Mouse (Mus musculus): Measurements from ENCODE around the gene Arhgap35. TPM values are rescaled to one million over a fixed set of nuclear protein-coding genes. Genes with fewer than 3 reads are reported as not detected.
"Not testable (repeated sequence)": the region's sequence is repeated elsewhere in the genome, so short reads cannot be mapped to it uniquely, and the experiment has no call there.

Gene Arhgap35
- 1 to 10 TPM; 1.4 to 3.9 (median 2.5) TPM for polyA plus RNA-seq (2017; shearing (Covaris generic))

DNA sequence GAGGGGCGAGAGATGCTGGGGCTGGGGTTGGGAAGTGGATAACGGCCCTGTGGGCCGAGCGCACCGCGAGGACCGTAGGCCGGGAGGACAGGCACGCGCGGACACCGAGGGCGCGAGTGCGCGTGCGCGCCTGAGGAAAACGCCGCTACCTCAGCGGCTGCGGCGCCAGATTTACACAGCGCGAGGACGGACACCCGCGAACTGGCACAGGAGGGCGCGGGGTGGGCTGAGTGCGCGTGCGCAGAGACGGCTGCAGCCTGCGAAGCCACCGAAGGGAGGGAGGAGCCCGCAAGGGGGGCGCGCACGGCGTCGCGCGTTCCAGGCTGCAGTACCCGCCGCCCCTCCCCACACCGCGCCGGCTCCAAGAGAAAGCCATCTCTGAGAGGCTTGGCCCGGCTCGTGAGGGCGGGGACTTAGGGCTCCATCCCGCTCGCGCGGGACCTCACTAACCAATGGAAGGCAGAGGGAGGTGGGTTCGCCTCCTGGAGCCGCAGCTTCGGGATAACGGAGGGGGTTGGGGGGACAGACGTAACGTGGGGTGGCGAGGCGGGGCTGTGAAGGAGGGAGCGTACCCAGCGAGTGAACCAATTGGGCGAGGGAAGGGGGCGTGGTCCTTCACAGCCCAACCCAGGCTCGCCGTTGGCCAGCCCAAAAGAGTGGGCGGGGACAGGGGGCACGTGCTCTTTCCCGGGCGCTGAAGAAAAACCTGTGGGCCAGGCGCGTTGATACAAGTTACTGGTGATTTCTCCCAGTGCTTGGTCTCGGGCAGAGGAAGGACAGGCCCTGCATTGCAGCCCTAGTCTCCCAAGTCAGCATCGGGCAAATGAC lies at the start of gene Arhgap35:
TSS of gene Arhgap35 (minus strand) at position 106 of the 828 bp plus-strand sequence.
- ATAC-seq: peak; percentile 81

- ATAC-seq: peak; percentile 44
Observed at GRCm38 (mm10) chr7:16644260-16644659, 29.5 kb upstream of the Arhgap35 start.

DNA sequence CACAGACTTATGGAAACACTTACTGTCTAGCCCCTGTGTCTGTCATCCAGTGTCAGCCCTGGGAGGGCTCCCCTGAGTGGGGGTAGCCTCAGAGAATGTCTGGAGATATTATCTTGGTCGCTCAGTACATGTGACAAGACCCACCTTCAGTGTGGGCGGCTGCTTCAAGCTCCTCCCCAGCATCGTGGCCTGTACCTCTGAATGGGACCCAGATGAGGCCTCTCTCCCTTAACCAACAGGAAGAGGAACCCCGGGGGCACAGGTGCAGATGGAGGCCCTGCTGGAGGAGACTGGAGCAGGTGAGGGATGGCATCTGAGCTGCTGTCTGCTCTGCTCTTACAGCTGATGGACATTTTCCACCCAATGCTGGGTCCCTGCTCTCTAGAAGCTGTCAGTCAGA lies 28.3 kb upstream of the Arhgap35 start:
- ATAC-seq: peak; percentile 89

DNA sequence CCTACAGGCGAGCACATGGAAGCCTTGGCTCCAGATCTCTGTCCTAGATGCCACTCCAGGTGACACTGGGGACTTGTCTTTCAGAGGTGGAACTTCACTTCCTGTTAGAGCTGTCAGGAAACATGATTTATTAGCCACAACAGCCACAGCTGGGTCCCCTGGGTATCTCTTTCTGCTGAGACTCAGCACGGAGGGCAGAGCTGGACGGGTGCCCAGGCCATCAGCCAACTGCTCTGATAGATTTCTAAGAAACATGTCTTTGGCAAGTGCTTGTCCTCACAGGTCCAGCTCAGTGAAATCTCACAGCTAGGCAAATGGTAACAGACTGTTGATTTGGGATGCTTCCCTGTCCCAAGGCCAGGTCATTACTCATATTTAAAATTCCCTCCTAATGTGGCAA lies 24.2 kb upstream of the Arhgap35 start:
- ATAC-seq: no peak

DNA sequence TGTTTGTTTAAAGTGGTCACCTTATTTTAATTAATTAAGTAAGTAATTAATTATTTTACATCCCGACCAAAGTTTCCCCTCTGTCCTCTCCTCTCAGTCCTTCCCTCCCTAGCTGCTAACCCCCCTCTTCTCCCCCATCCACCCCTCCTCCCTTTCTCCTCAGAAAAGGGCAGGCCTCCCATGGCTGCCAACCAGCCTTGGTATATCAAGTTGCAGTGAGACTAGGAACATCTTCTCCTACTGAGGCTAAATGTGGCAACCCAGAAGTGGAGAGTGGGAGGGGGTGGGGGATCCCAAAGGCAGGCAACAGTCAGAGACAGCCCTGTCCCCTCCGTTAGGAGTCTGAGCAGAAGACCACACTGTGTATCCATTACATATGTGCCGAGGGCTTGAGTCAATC lies 20.3 kb upstream of the Arhgap35 start:
- ATAC-seq: no peak

GRCm38 (mm10) chr7:16633913-16634312 lies 19.1 kb upstream of the Arhgap35 start:
- ATAC-seq: peak; percentile 89

DNA sequence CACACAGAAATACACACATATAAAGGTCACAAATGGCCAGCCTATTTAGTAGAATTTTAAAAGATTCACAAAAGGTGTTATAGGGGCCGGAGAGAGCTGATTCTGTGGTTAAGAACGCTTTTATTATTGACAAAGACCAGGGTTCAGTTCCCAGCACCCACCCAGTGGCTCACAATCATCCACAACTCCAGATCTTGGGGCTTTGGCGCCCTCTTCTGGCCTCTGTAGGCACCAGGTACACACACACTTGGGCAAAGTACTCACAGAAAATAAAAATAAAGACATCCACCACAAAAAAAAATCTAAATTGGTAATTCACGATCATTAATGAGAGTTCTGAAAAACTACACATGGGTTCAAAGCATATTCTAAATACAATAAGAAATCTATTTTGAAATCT lies 17.1 kb upstream of the Arhgap35 start:
- no peak for ATAC-seq

- no peak for ATAC-seq
Observed at GRCm38 (mm10) chr7:16631025-16631424, 16.2 kb upstream of the Arhgap35 start.

DNA sequence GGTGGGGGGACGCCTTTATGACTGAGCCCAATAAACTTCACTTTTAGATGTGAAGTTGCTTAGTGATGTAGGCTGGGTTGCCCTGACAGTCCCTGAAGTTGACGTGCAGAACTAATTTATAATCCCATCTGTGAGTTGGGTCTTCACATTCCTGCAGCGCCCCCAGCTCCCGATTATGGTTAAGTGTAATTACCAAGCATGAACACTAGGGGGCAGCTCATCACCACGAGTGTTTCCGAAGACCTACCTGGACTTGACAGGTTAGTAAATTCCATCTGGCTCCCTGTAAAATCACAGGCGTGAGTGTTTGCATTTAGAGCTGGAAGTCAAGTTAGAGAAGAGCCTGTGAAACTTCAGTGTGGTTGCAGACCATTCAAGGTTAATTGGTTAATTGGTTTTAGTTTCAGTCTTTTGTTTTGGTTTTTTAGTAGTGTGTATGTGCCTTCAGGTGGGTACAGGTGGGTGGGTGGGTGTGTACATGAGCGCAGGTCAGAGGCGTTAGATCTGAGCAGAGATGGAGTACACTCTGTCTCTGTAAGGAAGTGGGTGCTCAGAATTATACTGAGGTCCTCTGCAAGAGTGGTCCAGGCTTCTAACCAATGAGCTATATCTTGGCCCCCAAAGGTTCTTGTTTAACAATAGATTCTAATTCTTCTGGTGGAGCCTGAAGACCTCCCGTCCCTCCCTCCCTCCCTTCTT lies 15.0 kb upstream of the Arhgap35 start:
- peak; percentile 23 for ATAC-seq

DNA sequence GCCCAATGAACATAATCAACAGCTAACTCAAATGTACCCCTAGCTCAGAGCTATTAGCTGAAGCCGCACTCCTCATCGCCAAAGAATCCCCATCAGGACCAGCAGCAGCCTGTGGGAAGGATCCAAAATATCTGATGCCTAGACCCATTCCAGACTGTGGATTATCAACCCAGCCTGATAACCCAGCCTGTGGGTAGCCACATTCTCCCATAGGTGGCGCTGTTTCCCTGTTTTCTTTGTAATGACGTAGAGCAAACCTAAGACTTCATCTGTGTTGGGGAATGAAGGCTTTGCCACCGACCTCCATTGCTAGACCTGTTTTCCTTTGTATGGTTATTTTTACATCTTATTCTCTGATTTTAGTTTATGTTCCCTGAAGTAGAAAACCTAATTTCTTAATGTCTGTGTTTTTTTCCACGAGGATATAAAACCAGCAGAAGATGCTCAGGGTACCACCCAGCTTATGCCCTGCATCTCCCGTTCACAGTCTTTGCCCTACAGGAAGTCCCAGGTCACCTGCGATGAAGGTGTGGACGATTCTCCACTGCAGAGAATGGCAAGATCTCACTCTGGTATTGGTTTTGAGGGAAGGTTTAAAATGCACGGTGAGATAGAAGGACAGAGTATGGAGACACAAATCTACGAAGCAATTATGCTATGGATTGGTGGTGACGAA lies 13.4 kb upstream of the Arhgap35 start:
- peak; percentile 84 for ATAC-seq

GRCm38 (mm10) chr7:16623687-16624086 lies 8.9 kb upstream of the Arhgap35 start:
- no peak for ATAC-seq

GRCm38 (mm10) chr7:16623131-16623530 lies 8.3 kb upstream of the Arhgap35 start:
- no peak for ATAC-seq

DNA sequence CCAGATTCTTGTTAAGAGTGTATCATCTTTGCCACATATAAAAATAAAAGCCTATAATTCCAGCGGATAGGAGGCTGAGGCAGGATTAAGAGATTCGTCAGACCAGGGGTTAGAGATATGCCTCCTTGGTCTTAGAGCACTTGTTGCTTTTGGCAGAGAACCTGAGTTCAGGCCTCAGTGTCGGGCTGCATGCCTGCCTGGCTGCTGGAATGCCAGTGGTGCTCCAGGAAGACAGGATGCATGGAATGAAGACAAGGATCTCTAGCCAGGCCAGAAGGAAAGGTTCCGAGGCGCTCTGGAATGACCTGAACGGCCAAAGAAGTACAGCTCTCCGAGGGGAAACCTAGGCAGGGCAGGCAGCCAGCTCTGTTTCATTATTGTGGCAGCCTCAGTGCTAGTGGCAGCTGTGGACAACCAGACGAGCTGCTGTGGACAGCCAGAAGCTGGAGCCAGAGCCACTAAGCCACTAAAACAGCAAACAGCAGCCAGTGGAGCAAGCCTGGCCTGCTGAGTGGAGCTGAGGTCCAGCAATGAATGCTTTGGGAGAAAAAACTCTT lies 6.4 kb upstream of the Arhgap35 start:
- ATAC-seq: no peak

DNA sequence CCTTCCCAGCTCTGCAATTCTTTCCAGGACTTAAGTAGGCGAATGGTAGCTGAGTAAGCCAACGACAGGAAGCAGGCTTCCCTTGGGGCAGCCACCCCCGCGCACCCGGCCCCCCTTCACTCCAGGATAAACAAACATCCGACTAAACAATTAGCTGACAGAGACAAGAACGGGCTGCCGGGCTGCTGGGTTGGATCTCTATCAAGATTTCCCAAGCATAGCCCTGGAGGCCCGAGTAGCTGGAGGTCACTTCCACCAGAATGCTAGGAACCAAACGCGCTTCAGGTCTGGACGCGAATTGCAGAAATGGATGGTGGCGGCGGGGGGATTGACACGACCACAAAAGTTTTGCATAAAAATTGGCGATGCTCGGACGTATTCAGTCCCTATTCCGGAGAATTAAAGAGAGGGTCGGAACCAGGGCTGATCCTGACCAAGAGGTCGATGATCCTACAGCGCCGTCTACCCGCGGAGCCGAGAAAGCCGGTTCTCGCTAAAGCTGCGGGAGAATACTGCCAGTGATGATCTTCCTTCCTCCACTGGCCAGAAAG lies 3.9 kb upstream of the Arhgap35 start:
- no peak for ATAC-seq

GRCm38 (mm10) chr7:16617045-16617444 lies 2.3 kb upstream of the Arhgap35 start:
- ATAC-seq: no peak

DNA sequence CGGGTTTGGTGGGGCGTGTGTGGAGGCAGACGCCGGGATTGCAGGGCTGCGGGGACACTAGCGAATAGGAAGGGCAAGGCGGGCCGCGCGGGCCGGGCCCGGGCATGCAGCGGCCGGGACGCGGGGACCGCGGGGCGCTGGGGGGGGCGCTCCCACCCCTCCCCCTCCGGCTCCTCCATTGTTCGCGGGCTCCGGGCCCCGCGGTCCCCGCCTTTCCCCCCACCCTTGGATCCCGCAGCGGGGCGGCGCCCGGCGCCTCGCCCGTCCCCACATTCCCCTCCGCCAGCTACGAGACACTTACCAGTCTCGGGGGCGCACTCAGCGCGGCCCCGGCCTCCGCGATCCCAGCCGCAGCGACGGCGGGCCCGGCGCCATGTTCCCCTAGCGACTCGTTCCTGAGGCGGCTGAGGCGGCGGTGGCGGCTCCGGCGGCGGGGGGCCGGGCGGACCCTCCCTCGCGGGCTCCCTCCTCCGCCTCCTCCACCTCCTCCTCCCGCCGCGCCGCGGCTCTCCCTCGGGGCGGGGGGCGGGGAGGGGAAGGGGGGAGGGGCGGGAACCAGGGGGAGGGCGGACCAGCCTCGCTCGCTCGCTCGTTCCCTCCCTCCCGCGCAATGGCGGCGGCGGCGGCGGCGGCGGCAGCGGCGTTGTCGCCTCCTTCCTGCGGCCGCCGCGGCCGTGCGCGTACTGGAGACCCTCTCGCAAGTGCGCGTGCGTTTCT lies 464 bp downstream of the Arhgap35 start:
- peak; percentile 29 for ATAC-seq

GRCm38 (mm10) chr7:16613461-16614170 lies 1.2 kb downstream of the Arhgap35 start:
- no peak for ATAC-seq

- no peak for ATAC-seq
Observed at GRCm38 (mm10) chr7:16610345-16610744, 4.4 kb downstream of the Arhgap35 start.

DNA sequence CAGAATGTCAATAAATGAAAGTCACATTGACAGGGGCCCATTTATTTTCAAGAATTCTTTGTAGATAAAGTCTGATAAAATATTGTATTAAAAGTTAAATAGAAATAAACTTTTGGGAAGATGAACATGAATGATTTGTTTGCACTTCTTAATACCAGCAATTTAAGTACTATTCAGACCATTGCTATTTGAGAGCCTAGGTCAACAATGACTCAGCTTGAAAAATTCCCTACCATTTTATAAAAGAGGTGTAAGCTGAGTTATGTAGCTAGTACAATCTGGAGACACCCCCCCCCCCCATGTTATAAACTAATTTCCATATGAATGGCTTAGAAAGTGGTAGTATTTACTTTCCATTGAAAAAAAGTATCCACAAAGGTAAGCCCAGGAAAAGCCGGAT lies 5.8 kb downstream of the Arhgap35 start:
- no peak for ATAC-seq

GRCm38 (mm10) chr7:16608046-16608445 lies 6.7 kb downstream of the Arhgap35 start:
- no peak for ATAC-seq

DNA sequence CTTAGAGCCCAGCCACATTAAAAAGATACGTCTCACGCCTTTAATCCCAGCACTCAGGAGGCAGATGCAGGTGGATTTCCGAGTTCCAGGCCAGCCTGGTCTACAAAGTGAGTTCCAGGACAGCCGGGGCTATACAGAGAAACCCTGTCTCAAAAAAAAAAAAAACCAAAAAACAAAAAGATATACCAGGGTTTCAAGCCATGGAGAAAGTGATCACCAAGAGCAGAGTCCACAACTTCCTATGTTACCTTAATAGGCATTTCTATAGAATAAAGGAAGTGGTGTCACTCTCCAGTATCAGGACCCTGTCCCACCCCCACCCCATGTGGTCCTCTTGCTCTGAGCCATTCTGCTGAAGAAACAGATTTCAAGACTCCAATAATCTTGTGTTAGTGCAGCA lies 8.0 kb downstream of the Arhgap35 start:
- ATAC-seq: not testable (repeated sequence)

Measured in inflammation-experienced regulatory T-cells, adult 6 months (primary cell).